Mouse (Mus musculus): ENCODE measurements around the gene Lmo2.
A peak's percentile ranks its signal among the peaks of the same experiment; 100 is the strongest.

Lmo2 gene

GRCm38 (mm10) chr2:103944859-103945258 is 12.9 kb upstream of the Lmo2 start:
- no peak for DNase-seq

DNA sequence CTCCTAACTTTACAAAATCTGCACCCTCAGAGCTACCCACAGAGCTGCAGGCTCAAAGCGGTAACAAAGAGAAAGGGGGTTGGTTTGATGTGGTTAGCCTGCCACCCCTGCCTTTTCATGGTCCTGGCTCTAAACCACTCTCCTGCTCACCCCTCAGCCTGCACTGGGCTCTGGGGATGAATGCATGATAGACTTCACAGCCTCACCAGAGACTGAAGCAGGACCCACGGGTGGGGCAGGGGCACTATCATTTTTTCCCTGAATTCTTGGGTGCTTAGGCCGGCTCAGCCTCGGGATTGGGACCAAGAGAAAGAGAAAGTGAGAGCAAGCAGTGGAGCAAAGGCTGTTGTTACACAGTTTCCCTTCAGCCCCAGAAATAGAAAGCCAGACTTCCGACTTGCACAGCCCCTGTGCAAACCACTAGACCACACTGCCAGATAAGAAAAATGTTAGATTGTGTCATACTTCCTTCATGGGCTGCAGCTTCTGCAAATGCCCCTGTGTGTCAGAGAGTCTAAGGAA is 12.2 kb upstream of the Lmo2 start:
- peak in 1 of 2 experiments; percentile 21 for DNase-seq

- DNase-seq = no peak
Measured at GRCm38 (mm10) chr2:103946892-103947291, 10.9 kb upstream of the Lmo2 start.

DNA sequence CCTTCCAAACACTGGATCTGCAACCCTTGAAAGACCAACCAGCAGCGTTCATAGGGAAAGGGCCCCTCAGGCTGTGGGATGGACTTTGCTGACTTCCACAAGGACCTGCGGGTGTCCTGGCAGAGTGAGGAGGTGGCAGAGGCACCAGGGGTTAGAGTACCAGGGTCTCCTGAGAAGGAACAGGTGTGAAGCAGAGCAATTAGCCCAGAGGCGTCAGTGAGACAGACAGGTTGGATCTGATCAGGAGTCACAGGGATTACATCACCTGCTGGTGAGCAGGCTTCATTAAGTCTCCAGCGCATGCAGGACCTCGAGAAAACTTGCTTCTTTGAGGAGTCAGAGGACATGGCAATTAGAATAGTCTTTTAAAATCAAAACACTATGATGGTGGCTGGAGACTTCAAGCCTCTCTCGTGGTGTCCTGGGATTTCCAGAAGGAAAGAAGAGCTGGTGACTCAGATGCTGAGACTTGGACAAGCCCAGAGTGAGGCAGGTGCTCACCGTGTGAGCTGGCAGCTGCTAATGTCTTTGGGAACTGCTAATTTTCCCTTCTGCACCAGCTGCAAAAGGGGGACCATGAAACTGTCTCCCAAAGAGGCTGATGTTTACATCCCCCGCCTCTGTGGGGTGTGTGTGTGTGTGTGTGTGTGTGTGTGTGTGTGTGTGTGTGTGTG is 9.7 kb upstream of the Lmo2 start:
- DNase-seq = no peak

DNA sequence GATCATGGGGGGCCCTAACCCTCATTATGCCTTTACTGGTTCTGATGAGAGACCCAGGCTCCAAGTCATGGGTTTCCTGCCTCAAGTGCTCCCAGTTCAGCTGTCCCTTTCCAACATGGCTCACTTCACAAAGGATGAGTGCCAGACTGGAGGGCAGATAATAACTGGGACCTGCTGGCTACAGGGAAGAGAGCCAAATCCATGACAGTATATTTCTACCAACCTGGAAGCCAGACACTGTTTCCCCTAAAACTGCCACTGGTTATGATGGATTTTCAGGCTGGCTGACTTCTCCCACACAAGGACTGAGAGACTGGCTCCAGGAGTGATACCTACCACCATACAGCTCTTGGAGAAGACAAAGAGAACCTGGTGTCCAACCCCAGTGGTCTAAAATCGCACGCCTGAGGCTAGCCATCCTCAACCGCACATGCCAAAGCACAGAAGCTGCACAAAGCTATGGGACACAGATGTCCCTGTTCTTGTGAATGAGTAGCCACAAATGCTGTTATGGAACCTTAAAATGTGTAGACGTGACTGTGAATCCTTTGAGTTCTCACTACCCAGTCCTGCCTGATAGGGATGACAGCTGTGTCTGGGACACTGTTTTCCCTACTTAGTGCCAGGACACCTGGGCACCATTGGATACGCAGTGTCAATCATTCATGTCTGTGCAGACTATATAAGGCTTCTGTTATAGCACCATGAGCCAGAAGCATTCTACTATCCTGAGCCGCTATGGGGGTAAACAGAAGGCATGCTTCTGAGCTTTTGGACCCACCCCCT is 4.5 kb upstream of the Lmo2 start:
- no peak for DNase-seq

GRCm38 (mm10) chr2:103955714-103956113 is 2.1 kb upstream of the Lmo2 start:
- no peak for DNase-seq

DNA sequence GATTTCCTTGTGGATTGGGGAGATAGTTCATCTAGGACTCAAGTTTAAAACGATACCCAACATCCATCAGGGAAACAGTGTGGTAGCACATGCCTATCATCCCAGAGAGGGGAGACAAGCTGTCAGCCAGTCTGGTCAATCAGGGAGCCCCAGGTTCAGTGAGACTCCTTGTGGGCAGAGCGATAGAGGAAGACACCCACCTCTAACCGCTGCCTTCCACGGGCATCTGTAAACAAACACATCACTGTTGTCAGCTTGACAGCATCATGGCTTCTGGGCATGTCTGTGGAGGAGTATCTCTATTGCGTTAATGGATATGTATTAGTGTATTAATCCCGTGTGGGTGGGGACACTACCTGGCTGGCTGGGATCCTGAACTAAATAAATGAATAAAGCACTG is 919 bp upstream of the Lmo2 start:
- no peak for DNase-seq

GRCm38 (mm10) chr2:103958634-103959033 is 848 bp downstream of the Lmo2 start:
- no peak for DNase-seq

GRCm38 (mm10) chr2:103959066-103959465 is 1.3 kb downstream of the Lmo2 start:
- DNase-seq = no peak

- no peak for DNase-seq
Measured at GRCm38 (mm10) chr2:103959574-103959973, 1.8 kb downstream of the Lmo2 start.

DNA sequence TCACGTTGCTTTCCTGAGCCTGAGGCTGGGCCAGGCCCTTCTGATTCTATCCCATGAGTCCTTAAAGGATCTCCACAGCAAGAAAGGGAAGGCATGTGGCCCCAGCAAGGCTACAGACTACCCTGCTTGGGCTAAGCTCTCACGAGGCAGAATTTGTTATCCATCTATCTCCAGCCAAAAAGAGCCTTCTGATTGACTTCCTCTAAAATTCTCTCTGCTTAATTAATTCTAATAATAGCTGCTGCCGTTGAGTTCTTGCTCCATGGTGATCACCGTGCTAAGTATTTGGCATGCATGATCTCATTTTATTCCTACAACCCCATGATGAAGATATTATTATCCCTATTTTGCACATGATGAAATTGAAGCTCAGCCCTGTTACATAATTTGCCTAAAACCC is 4.6 kb downstream of the Lmo2 start:
- no peak for DNase-seq

- DNase-seq = no peak
Measured at GRCm38 (mm10) chr2:103965391-103965790, 7.6 kb downstream of the Lmo2 start.

DNA sequence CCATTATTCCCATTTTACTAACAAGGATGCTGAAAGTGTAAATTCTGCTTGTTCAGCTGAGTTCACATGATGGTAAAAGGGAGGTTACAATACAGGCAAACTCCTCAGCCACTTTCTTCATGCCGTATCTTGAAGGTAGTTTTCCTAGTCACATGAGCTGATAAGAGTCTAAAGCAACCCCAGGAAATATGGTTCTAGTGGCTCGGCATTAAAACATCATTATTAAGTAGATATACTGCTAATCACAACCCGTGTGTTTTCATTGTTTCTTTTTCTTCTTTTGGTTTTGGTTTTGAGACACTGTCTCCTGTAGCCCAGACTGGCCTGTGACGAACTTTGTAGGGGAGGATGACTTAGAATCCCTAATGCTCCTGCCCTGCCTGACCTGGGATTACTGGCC is 10.4 kb downstream of the Lmo2 start:
- DNase-seq = no peak

- no peak for DNase-seq
Measured at GRCm38 (mm10) chr2:103968919-103969436, 11.2 kb downstream of the Lmo2 start.

GRCm38 (mm10) chr2:103969437-103970040 is 11.8 kb downstream of the Lmo2 start:
- peak; percentile 68 to 78 for DNase-seq

GRCm38 (mm10) chr2:103970041-103970790 is 12.4 kb downstream of the Lmo2 start:
- DNase-seq = peak; percentile 68 to 75

DNA sequence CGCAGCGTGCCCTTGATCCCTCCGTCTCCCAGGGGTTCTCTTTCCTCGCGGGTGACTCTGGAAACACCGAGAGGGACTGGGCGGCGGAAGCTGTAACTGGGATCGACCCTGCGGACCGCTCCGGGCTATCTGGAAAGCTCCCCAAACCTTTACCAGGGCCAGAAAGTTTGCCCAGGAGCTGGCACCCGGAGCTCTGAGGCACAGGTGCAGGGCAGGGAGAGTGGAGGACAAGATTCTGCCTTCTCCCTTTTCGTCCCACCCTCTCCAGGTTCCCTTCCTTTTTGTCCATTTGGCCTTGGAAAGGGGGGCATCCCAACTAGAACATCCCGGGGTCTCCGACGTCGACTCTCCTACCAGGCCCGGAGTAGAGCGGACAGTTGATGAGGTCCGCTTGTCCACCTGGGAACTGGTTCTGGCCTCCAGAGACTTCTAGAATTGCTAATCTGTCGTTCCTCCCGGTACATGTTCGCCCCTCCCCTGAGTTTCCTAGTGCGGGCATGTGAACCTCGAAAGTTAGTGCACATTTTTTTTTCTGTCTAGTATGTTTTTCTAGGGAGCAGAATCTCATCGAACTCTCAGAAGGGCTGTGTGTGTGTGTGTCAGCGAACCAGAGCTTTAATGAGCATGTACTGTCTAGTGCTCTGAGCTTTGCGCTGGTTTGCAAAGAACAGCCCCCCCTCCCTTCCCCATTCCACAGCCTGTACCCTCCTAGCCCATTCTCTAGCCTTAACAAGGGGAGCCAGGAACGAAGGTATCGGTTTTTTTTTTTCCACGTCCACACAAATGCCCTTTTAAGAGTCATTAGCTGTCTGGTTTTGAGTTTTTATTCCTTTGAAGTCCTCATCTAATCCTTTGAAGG is 13.2 kb downstream of the Lmo2 start:
- no peak for DNase-seq

- no peak for DNase-seq
Measured at GRCm38 (mm10) chr2:103971838-103972237, 14.1 kb downstream of the Lmo2 start.

DNA sequence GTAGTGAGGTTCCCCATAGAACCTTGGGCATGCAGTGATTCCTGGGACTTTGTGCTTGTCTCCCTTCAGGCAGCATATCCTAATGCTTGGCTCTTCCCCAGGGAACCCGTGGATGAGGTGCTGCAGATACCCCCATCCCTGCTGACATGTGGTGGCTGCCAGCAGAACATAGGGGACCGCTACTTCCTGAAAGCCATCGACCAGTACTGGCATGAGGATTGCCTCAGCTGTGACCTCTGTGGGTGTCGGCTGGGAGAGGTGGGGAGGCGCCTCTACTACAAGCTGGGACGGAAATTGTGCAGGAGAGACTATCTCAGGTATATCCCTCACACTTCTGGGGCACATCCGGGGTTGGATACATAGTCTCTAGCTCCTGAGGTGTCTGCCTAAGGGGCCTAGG is 18.1 kb downstream of the Lmo2 start:
- DNase-seq = no peak

- DNase-seq = no peak
Measured at GRCm38 (mm10) chr2:103977216-103977615, 19.4 kb downstream of the Lmo2 start.

GRCm38 (mm10) chr2:103977716-103978115 is 19.9 kb downstream of the Lmo2 start:
- no peak for DNase-seq

- DNase-seq = peak; percentile 72 to 81
Measured at GRCm38 (mm10) chr2:103982250-103982649, 24.5 kb downstream of the Lmo2 start.
